Mouse (Mus musculus): ENCODE data around the gene Tnik. TPM values are rescaled to one million over a fixed set of nuclear protein-coding genes. Genes with fewer than 3 reads are reported as not detected.

Tnik gene
- polyA plus RNA-seq, 1 experiment from 2014 or later: 29.8 TPM

DNA sequence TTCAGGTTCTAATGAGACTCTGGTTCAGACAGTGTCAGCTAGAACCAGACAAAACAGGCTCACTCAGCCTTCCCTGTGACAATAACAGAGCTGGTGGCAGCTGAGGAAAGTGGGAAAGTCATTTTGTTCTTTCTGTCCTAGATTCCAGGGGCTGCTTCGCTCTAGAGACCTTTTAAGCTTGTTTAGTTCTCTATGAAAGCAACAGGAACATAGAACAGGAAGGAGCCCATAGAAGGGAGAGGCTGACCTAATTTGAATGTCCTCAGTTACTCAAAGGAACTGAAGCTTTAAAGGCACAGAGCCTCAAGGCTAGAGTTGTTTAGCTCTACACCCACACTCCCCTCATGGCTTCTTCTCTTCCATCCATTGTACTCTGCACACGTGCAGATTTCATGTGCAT lies 142.4 kb downstream of the Tnik start:
- no peaks in the 10 kb centered on the region for H3K9me3 ChIP-seq (ENCODE audit: control insufficient read depth, low read depth, low read length)
- H3K4me3 ChIP-seq (ENCODE audit: low read depth, low read length): no peak overlapping the region
- no peak overlapping the region for H3K27ac ChIP-seq (ENCODE audit: low read length)
- 90% methylated on average over 2 of the region's 2 CpGs for WGBS
- H3K9ac ChIP-seq (replicated peaks; ENCODE audit: low read depth, low read length): no peak overlapping the region
- no peak overlapping the region for H3K4me2 ChIP-seq (replicated peaks; ENCODE audit: low read depth, low read length)
- no peaks in the 10 kb centered on the region for H3K4me1 ChIP-seq (ENCODE audit: control insufficient read depth, insufficient read depth, low read length)
- H3K36me3 ChIP-seq (ENCODE audit: control insufficient read depth, insufficient read depth, low read length): no peaks in the 10 kb centered on the region
- ATAC-seq (ENCODE audit: insufficient number of reproducible peaks, insufficient read depth, low FRiP score, low read depth): no peak
- no peaks in the 10 kb centered on the region for H3K27me3 ChIP-seq (ENCODE audit: control insufficient read depth, insufficient read depth, low read length)

DNA sequence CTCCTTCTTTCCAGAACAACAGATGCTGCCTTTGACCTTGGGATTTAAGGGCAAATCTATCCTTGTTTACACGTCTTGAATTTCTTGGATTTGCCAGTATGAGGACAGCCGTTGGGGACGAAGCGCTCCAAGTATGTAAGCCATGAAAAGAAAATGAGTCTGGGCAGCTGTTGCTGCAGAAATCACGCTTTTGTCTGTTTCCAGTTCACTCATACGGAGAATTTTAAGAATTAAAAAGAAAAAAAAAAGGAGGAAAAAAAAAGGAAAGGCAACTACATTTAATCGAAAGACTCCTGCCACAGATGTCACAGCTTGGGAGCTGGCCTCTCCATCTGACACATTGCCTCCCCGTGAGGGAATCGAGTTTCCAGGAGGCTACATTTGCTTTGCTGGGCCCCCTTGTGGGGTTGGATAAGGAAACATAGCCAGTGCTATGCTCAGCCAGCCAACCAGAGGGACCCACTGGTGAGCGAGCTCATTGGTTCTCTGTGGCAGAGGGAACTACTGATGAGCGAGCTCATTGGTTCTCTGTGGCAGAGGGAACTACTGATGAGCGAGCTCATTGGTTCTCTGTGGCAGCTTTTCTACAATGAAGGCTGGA lies 145.9 kb downstream of the Tnik start:
- Histone ChIP-seq H3K4me2 (replicated peaks; ENCODE audit: low read depth, low read length) (no peak overlapping the region), H3K9ac (replicated peaks; ENCODE audit: low read depth, low read length) (no peak overlapping the region), H3K9me3 (ENCODE audit: control insufficient read depth, low read depth, low read length) (no peaks in the 10 kb centered on the region), H3K4me3 (ENCODE audit: low read depth, low read length) (no peak overlapping the region), H3K27ac (ENCODE audit: low read length) (peak overlapping the region; percentile 52; the same call in 1 of the 2 replicates), H3K4me1 (ENCODE audit: control insufficient read depth, insufficient read depth, low read length) (no peaks in the 10 kb centered on the region), H3K27me3 (ENCODE audit: control insufficient read depth, insufficient read depth, low read length) (no peaks in the 10 kb centered on the region), H3K36me3 (ENCODE audit: control insufficient read depth, insufficient read depth, low read length) (no peaks in the 10 kb centered on the region)
- peak; percentile 76; the same call in 1 of the 2 replicates for ATAC-seq (ENCODE audit: insufficient number of reproducible peaks, insufficient read depth, low FRiP score, low read depth)
- WGBS: 36% methylated on average over 12 of the region's 12 CpGs

- Histone ChIP-seq H3K4me2 (replicated peaks; ENCODE audit: low read depth, low read length) (no peak overlapping the region), H3K9ac (replicated peaks; ENCODE audit: low read depth, low read length) (no peak overlapping the region), H3K4me1 (ENCODE audit: control insufficient read depth, insufficient read depth, low read length) (no peaks in the 10 kb centered on the region), H3K36me3 (ENCODE audit: control insufficient read depth, insufficient read depth, low read length) (no peaks in the 10 kb centered on the region), H3K9me3 (ENCODE audit: control insufficient read depth, low read depth, low read length) (no peaks in the 10 kb centered on the region), H3K4me3 (ENCODE audit: low read depth, low read length) (no peak overlapping the region), H3K27me3 (ENCODE audit: control insufficient read depth, insufficient read depth, low read length) (no peaks in the 10 kb centered on the region), H3K27ac (ENCODE audit: low read length) (no peak overlapping the region)
- no peak for ATAC-seq (ENCODE audit: insufficient number of reproducible peaks, insufficient read depth, low FRiP score, low read depth)
- 78% methylated on average over 3 of the region's 3 CpGs for WGBS
Observed at GRCm38 (mm10) chr3:28410269-28410668, 147.3 kb downstream of the Tnik start.

DNA sequence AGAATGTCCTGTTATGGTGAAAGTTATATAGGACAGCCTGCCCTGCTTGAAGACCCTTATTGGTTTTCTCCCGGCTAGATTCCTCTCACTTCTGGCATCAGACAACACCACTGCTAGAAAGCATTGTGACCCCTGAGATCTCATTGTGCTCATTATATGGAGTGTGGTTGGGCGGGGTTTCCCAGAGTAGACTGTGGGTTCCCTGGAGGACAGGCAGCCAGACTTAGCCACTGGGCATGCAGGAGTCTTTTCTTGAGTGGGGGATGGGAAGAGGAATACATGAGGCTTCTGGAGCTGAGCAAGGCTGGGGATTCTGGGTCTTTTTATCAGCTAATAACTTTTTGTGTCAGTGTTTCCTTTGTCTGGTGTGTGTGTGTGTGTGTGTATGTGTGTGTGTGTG lies 153.0 kb downstream of the Tnik start:
- 46% methylated on average over 2 of the region's 2 CpGs for WGBS
- H3K27ac ChIP-seq (ENCODE audit: low read length): no peak overlapping the region

GRCm38 (mm10) chr3:28417091-28417715 lies 154.2 kb downstream of the Tnik start:
- ATAC-seq (ENCODE audit: insufficient number of reproducible peaks, insufficient read depth, low FRiP score, low read depth): no peak
- Histone ChIP-seq H3K27me3 (ENCODE audit: control insufficient read depth, insufficient read depth, low read length) (no peaks in the 10 kb centered on the region), H3K9me3 (ENCODE audit: control insufficient read depth, low read depth, low read length) (no peaks in the 10 kb centered on the region), H3K4me1 (ENCODE audit: control insufficient read depth, insufficient read depth, low read length) (no peaks in the 10 kb centered on the region), H3K4me3 (ENCODE audit: low read depth, low read length) (no peak overlapping the region), H3K36me3 (ENCODE audit: control insufficient read depth, insufficient read depth, low read length) (no peaks in the 10 kb centered on the region), H3K4me2 (replicated peaks; ENCODE audit: low read depth, low read length) (no peak overlapping the region), H3K27ac (ENCODE audit: low read length) (no peak overlapping the region), H3K9ac (replicated peaks; ENCODE audit: low read depth, low read length) (no peak overlapping the region)
- 81% methylated on average over 5 of the region's 5 CpGs for WGBS

More for the DNA sequence above, 153.0 kb downstream of the Tnik start:
- ATAC-seq (ENCODE audit: insufficient number of reproducible peaks, insufficient read depth, low FRiP score, low read depth): no peak
- H3K4me1 ChIP-seq (ENCODE audit: control insufficient read depth, insufficient read depth, low read length): no peaks in the 10 kb centered on the region
- no peaks in the 10 kb centered on the region for H3K27me3 ChIP-seq (ENCODE audit: control insufficient read depth, insufficient read depth, low read length)
- H3K4me3 ChIP-seq (ENCODE audit: low read depth, low read length): no peak overlapping the region
- no peak overlapping the region for H3K4me2 ChIP-seq (replicated peaks; ENCODE audit: low read depth, low read length)
- H3K9ac ChIP-seq (replicated peaks; ENCODE audit: low read depth, low read length): no peak overlapping the region
- no peaks in the 10 kb centered on the region for H3K9me3 ChIP-seq (ENCODE audit: control insufficient read depth, low read depth, low read length)
- no peaks in the 10 kb centered on the region for H3K36me3 ChIP-seq (ENCODE audit: control insufficient read depth, insufficient read depth, low read length)

- 81% methylated on average over 6 of the region's 6 CpGs for WGBS
- no peaks in the 10 kb centered on the region for H3K27me3 ChIP-seq (ENCODE audit: control insufficient read depth, insufficient read depth, low read length)
- no peaks in the 10 kb centered on the region for H3K36me3 ChIP-seq (ENCODE audit: control insufficient read depth, insufficient read depth, low read length)
- no peak overlapping the region for H3K4me2 ChIP-seq (replicated peaks; ENCODE audit: low read depth, low read length)
- H3K4me3 ChIP-seq (ENCODE audit: low read depth, low read length): no peak overlapping the region
- no peaks in the 10 kb centered on the region for H3K9me3 ChIP-seq (ENCODE audit: control insufficient read depth, low read depth, low read length)
- no peak overlapping the region for H3K9ac ChIP-seq (replicated peaks; ENCODE audit: low read depth, low read length)
- ATAC-seq (ENCODE audit: insufficient number of reproducible peaks, insufficient read depth, low FRiP score, low read depth): no peak
- H3K4me1 ChIP-seq (ENCODE audit: control insufficient read depth, insufficient read depth, low read length): no peaks in the 10 kb centered on the region
- no peak overlapping the region for H3K27ac ChIP-seq (ENCODE audit: low read length)
Observed at GRCm38 (mm10) chr3:28420194-28420593, 157.2 kb downstream of the Tnik start.

GRCm38 (mm10) chr3:28420698-28421097 lies 157.7 kb downstream of the Tnik start:
- 59% methylated on average over 3 of the region's 3 CpGs for WGBS
- ATAC-seq (ENCODE audit: insufficient number of reproducible peaks, insufficient read depth, low FRiP score, low read depth): no peak
- no peaks in the 10 kb centered on the region for H3K36me3 ChIP-seq (ENCODE audit: control insufficient read depth, insufficient read depth, low read length)
- no peak overlapping the region for H3K4me3 ChIP-seq (ENCODE audit: low read depth, low read length)
- no peaks in the 10 kb centered on the region for H3K4me1 ChIP-seq (ENCODE audit: control insufficient read depth, insufficient read depth, low read length)
- H3K27me3 ChIP-seq (ENCODE audit: control insufficient read depth, insufficient read depth, low read length): no peaks in the 10 kb centered on the region
- no peaks in the 10 kb centered on the region for H3K9me3 ChIP-seq (ENCODE audit: control insufficient read depth, low read depth, low read length)
- no peak overlapping the region for H3K4me2 ChIP-seq (replicated peaks; ENCODE audit: low read depth, low read length)
- H3K9ac ChIP-seq (replicated peaks; ENCODE audit: low read depth, low read length): no peak overlapping the region
- H3K27ac ChIP-seq (ENCODE audit: low read length): no peak overlapping the region

DNA sequence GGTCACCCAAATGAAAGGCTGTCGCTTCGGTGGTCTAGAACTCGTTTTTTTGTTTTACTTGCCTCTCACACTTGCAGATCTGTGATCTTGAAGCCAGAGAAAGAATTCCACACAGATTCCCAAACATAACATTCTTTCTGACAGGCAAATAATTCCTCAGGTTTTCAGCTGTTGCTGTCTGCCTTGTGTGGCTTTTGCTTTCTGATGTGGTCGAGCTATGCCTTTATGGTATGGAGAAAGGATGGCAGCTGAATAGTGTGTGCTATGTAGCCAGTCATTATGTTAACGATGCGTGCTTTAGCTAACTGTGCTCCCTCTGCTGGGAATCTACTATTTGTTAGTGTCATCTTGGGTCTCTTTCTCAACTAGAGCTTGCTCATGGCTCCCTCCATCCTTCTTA lies 158.8 kb downstream of the Tnik start:
- no peak for ATAC-seq (ENCODE audit: insufficient number of reproducible peaks, insufficient read depth, low FRiP score, low read depth)
- whole genome bisulfite sequencing: 69% methylated on average over 6 of the region's 6 CpGs
- Histone ChIP-seq H3K4me3 (ENCODE audit: low read depth, low read length) (no peak overlapping the region), H3K4me1 (ENCODE audit: control insufficient read depth, insufficient read depth, low read length) (no peaks in the 10 kb centered on the region), H3K4me2 (replicated peaks; ENCODE audit: low read depth, low read length) (no peak overlapping the region), H3K27ac (ENCODE audit: low read length) (no peak overlapping the region), H3K9me3 (ENCODE audit: control insufficient read depth, low read depth, low read length) (no peaks in the 10 kb centered on the region), H3K36me3 (ENCODE audit: control insufficient read depth, insufficient read depth, low read length) (no peaks in the 10 kb centered on the region), H3K27me3 (ENCODE audit: control insufficient read depth, insufficient read depth, low read length) (no peaks in the 10 kb centered on the region), H3K9ac (replicated peaks; ENCODE audit: low read depth, low read length) (no peak overlapping the region)

GRCm38 (mm10) chr3:28422221-28422620 lies 159.2 kb downstream of the Tnik start:
- H3K27ac ChIP-seq (ENCODE audit: low read length): no peak overlapping the region
- ATAC-seq (ENCODE audit: insufficient number of reproducible peaks, insufficient read depth, low FRiP score, low read depth): no peak
- H3K9me3 ChIP-seq (ENCODE audit: control insufficient read depth, low read depth, low read length): no peaks in the 10 kb centered on the region
- H3K27me3 ChIP-seq (ENCODE audit: control insufficient read depth, insufficient read depth, low read length): no peaks in the 10 kb centered on the region
- no peak overlapping the region for H3K4me2 ChIP-seq (replicated peaks; ENCODE audit: low read depth, low read length)
- H3K4me3 ChIP-seq (ENCODE audit: low read depth, low read length): no peak overlapping the region
- 96% methylated on average over 1 of the region's 1 CpGs for WGBS
- no peak overlapping the region for H3K9ac ChIP-seq (replicated peaks; ENCODE audit: low read depth, low read length)
- no peaks in the 10 kb centered on the region for H3K36me3 ChIP-seq (ENCODE audit: control insufficient read depth, insufficient read depth, low read length)
- no peaks in the 10 kb centered on the region for H3K4me1 ChIP-seq (ENCODE audit: control insufficient read depth, insufficient read depth, low read length)

Data from stomach, embryonic 14.5 days (tissue).